Mouse (Mus musculus): ENCODE data around the gene A630076J17Rik. TPM values are rescaled to one million over a fixed set of nuclear protein-coding genes. Genes with fewer than 3 reads are reported as not detected.

Gene A630076J17Rik
- polyA plus RNA-seq, 1 experiment from 2014 or later, result not detected

DNA sequence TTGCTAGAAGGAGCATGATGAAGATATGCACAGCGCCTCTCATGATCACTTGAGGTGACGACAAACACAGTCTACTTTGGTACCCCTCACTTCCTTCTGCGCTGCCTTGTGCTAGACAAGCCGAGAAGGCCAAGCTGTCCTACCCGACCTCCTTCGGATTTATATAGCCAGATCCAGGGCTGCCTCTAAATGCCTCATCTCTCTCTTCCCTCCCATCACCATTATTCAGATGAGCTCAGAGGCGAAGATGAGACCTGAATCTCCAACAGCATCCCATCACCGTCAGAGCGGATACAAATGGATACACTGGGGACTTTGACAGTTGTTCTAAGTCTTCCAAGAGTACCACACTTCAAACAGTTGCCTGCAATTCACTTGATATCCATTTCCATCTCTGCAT, 9.2 kb downstream of the A630076J17Rik start, which contains the start of gene Prok1:
TSS of gene Prok1 (minus strand) at position 101 of the 400 bp plus-strand sequence.
- Histone ChIP-seq H3K36me3 (ENCODE audit: control insufficient read depth, insufficient read depth) (no peaks in the 10 kb centered on the region), H3K4me2 (ENCODE audit: low read length) (no peak within 1 kb of the TSS), H3K27ac (ENCODE audit: low read length) (no peak within 1 kb of the TSS), H3K9ac (replicated peaks; ENCODE audit: low read depth, low read length) (no peak within 1 kb of the TSS), H3K4me3 (replicated peaks; ENCODE audit: low read length) (no peak within 1 kb of the TSS), H3K9me3 (ENCODE audit: control insufficient read depth, low read length) (no peaks in the 10 kb centered on the region), H3K27me3 (replicated peaks; ENCODE audit: control insufficient read depth, insufficient read depth, low read length) (no peaks in the 10 kb centered on the region), H3K4me1 (replicated peaks; ENCODE audit: control insufficient read depth, insufficient read depth, low read length) (peaks cover 7% of the 10 kb centered on the region)
- 92% methylated on average over 9 of the region's 9 CpGs for WGBS
- ATAC-seq, result no peak

- H3K4me1 ChIP-seq (replicated peaks; ENCODE audit: control insufficient read depth, insufficient read depth, low read length), result peaks cover 7% of the 10 kb centered on the region
- no peaks in the 10 kb centered on the region for H3K9me3 ChIP-seq (ENCODE audit: control insufficient read depth, low read length)
- 12% methylated on average over 14 of the region's 14 CpGs for WGBS
- no peak overlapping the region for H3K27ac ChIP-seq (ENCODE audit: low read length)
- no peak overlapping the region for H3K4me3 ChIP-seq (replicated peaks; ENCODE audit: low read length)
- peak overlapping the region; percentile 26 for H3K4me2 ChIP-seq (ENCODE audit: low read length)
- peak; percentile 63 for ATAC-seq
- H3K36me3 ChIP-seq (ENCODE audit: control insufficient read depth, insufficient read depth), result no peaks in the 10 kb centered on the region
- H3K9ac ChIP-seq (replicated peaks; ENCODE audit: low read depth, low read length), result 0 out of 2 replicates have a peak overlapping the region, but pooled peaks have one; percentile 7
- H3K27me3 ChIP-seq (replicated peaks; ENCODE audit: control insufficient read depth, insufficient read depth, low read length), result no peaks in the 10 kb centered on the region
Observed at GRCm38 (mm10) chr3:107241389-107242094, 11.1 kb downstream of the A630076J17Rik start.

DNA sequence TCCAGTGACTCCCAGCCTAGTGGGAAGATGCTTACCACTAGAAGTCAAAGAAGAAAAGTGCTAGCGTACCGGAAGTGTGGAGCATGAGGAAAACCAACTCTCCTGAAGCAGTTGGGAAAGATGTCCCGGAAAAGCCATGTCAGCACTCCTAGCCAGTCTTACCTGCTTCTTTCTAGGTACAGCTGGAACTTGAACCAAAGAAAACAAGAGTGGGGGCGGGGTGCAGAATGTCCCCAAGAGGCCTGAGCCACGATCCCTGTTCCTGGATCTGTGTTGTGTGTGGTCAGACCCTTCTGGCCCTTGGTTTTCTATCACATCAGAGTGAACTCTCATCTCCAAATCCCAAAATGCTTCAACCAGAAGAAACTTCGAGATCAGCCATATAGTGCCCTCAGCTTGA, 16.5 kb downstream of the A630076J17Rik start:
- no peak overlapping the region for H3K4me2 ChIP-seq (ENCODE audit: low read length)
- WGBS, result 77% methylated on average over 6 of the region's 6 CpGs
- H3K27me3 ChIP-seq (replicated peaks; ENCODE audit: control insufficient read depth, insufficient read depth, low read length), result no peaks in the 10 kb centered on the region
- no peaks in the 10 kb centered on the region for H3K36me3 ChIP-seq (ENCODE audit: control insufficient read depth, insufficient read depth)
- H3K9ac ChIP-seq (replicated peaks; ENCODE audit: low read depth, low read length), result no peak overlapping the region
- H3K4me1 ChIP-seq (replicated peaks; ENCODE audit: control insufficient read depth, insufficient read depth, low read length), result peaks cover under 1% of the 10 kb centered on the region
- H3K27ac ChIP-seq (ENCODE audit: low read length), result no peak overlapping the region
- H3K9me3 ChIP-seq (ENCODE audit: control insufficient read depth, low read length), result no peaks in the 10 kb centered on the region
- no peak for ATAC-seq
- no peak overlapping the region for H3K4me3 ChIP-seq (replicated peaks; ENCODE audit: low read length)

GRCm38 (mm10) chr3:107249042-107249441, 18.6 kb downstream of the A630076J17Rik start:
- Histone ChIP-seq H3K4me3 (replicated peaks; ENCODE audit: low read length) (no peak overlapping the region), H3K27me3 (replicated peaks; ENCODE audit: control insufficient read depth, insufficient read depth, low read length) (no peaks in the 10 kb centered on the region), H3K9me3 (ENCODE audit: control insufficient read depth, low read length) (no peaks in the 10 kb centered on the region), H3K4me1 (replicated peaks; ENCODE audit: control insufficient read depth, insufficient read depth, low read length) (no peaks in the 10 kb centered on the region), H3K4me2 (ENCODE audit: low read length) (no peak overlapping the region), H3K9ac (replicated peaks; ENCODE audit: low read depth, low read length) (no peak overlapping the region), H3K27ac (ENCODE audit: low read length) (no peak overlapping the region), H3K36me3 (ENCODE audit: control insufficient read depth, insufficient read depth) (no peaks in the 10 kb centered on the region)
- ATAC-seq, result no peak
- 67% methylated on average over 3 of the region's 3 CpGs for WGBS

- Histone ChIP-seq H3K9me3 (ENCODE audit: control insufficient read depth, low read length) (no peaks in the 10 kb centered on the region), H3K27ac (ENCODE audit: low read length) (no peak overlapping the region), H3K27me3 (replicated peaks; ENCODE audit: control insufficient read depth, insufficient read depth, low read length) (no peaks in the 10 kb centered on the region), H3K36me3 (ENCODE audit: control insufficient read depth, insufficient read depth) (no peaks in the 10 kb centered on the region), H3K9ac (replicated peaks; ENCODE audit: low read depth, low read length) (no peak overlapping the region), H3K4me3 (replicated peaks; ENCODE audit: low read length) (no peak overlapping the region), H3K4me2 (ENCODE audit: low read length) (no peak overlapping the region), H3K4me1 (replicated peaks; ENCODE audit: control insufficient read depth, insufficient read depth, low read length) (no peaks in the 10 kb centered on the region)
- 79% methylated on average over 2 of the region's 2 CpGs for WGBS
- no peak for ATAC-seq
Observed at GRCm38 (mm10) chr3:107250320-107250719, 19.9 kb downstream of the A630076J17Rik start.

DNA sequence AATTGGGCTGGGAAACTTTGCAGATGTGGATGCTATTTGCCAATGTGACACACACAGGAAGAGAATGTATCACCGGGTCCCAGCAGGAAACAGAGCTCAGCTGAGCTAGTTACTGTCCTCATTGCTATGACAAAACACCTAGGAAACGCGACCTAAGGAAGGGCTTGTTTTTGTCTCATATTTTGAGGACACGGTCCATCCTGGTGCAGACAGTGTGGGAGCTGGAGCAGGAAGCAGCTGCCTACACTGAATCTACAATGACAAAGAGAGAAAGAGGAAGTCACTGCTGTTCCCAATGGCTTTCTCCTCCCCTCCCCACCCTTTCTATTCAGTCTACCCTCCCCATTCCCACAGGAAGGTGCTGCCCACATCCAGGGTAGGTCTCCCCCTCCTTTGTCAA, 21.6 kb downstream of the A630076J17Rik start:
- no peaks in the 10 kb centered on the region for H3K36me3 ChIP-seq (ENCODE audit: control insufficient read depth, insufficient read depth)
- no peak for ATAC-seq
- no peaks in the 10 kb centered on the region for H3K4me1 ChIP-seq (replicated peaks; ENCODE audit: control insufficient read depth, insufficient read depth, low read length)
- no peak overlapping the region for H3K9ac ChIP-seq (replicated peaks; ENCODE audit: low read depth, low read length)
- H3K9me3 ChIP-seq (ENCODE audit: control insufficient read depth, low read length), result no peaks in the 10 kb centered on the region
- WGBS, result 77% methylated on average over 4 of the region's 4 CpGs
- H3K4me3 ChIP-seq (replicated peaks; ENCODE audit: low read length), result no peak overlapping the region
- H3K27ac ChIP-seq (ENCODE audit: low read length), result no peak overlapping the region
- H3K4me2 ChIP-seq (ENCODE audit: low read length), result no peak overlapping the region
- H3K27me3 ChIP-seq (replicated peaks; ENCODE audit: control insufficient read depth, insufficient read depth, low read length), result no peaks in the 10 kb centered on the region

DNA sequence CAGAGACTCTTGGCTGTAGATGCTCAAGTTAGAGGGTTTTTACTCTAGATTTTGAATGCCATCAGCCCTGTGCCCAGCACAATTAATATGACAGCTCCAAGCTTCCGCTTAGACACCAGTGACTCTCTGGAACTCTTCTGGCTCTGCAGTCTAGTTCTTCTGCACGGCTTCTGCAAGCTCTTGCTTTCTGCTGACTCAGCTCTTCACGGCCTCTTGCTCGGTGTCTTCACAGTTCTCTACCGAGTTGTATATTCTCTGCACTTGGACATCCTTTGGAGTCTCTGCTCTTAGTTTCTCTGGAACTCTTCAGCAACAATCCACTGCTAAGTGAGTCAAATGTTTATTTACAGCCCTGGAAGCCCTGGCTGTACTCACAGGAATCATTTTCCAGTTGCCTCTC, 23.5 kb downstream of the A630076J17Rik start:
- Histone ChIP-seq H3K27me3 (replicated peaks; ENCODE audit: control insufficient read depth, insufficient read depth, low read length) (no peaks in the 10 kb centered on the region), H3K4me3 (replicated peaks; ENCODE audit: low read length) (no peak overlapping the region), H3K9ac (replicated peaks; ENCODE audit: low read depth, low read length) (no peak overlapping the region), H3K4me1 (replicated peaks; ENCODE audit: control insufficient read depth, insufficient read depth, low read length) (peaks cover 4% of the 10 kb centered on the region), H3K9me3 (ENCODE audit: control insufficient read depth, low read length) (no peaks in the 10 kb centered on the region), H3K36me3 (ENCODE audit: control insufficient read depth, insufficient read depth) (no peaks in the 10 kb centered on the region), H3K4me2 (ENCODE audit: low read length) (no peak overlapping the region), H3K27ac (ENCODE audit: low read length) (no peak overlapping the region)
- no peak for ATAC-seq
- WGBS, result 87% methylated on average over 5 of the region's 5 CpGs

DNA sequence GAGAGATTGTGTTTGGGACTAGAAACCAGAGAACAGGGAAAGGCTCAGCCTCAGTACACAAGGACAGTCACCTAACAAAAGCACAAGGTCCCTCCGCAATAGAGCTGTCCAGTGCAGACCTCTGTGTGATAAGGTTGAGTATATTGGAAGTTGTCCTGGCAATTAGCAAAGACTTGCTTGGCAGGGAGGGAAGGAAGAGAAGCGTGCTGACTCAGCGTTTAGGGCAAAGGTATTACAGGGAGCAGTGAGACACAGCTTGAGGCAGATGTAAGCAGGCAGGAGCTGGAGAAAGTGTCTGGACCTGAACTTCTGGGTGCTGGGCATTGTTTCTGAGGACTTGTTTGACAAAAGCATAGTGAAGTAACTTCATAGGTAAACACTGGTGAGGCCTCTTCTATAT, 25.6 kb downstream of the A630076J17Rik start:
- Histone ChIP-seq H3K9me3 (ENCODE audit: control insufficient read depth, low read length) (no peaks in the 10 kb centered on the region), H3K9ac (replicated peaks; ENCODE audit: low read depth, low read length) (no peak overlapping the region), H3K4me2 (ENCODE audit: low read length) (no peak overlapping the region), H3K27ac (ENCODE audit: low read length) (no peak overlapping the region), H3K36me3 (ENCODE audit: control insufficient read depth, insufficient read depth) (no peaks in the 10 kb centered on the region), H3K27me3 (replicated peaks; ENCODE audit: control insufficient read depth, insufficient read depth, low read length) (no peaks in the 10 kb centered on the region), H3K4me1 (replicated peaks; ENCODE audit: control insufficient read depth, insufficient read depth, low read length) (peaks cover 9% of the 10 kb centered on the region), H3K4me3 (replicated peaks; ENCODE audit: low read length) (no peak overlapping the region)
- no peak for ATAC-seq
- 81% methylated on average over 3 of the region's 3 CpGs for WGBS

- no peak overlapping the region for H3K4me2 ChIP-seq (ENCODE audit: low read length)
- no peak overlapping the region for H3K27ac ChIP-seq (ENCODE audit: low read length)
- no peak overlapping the region for H3K4me3 ChIP-seq (replicated peaks; ENCODE audit: low read length)
- H3K4me1 ChIP-seq (replicated peaks; ENCODE audit: control insufficient read depth, insufficient read depth, low read length), result peaks cover 17% of the 10 kb centered on the region
- H3K36me3 ChIP-seq (ENCODE audit: control insufficient read depth, insufficient read depth), result no peaks in the 10 kb centered on the region
- WGBS, result 67% methylated on average over 7 of the region's 7 CpGs
- no peaks in the 10 kb centered on the region for H3K9me3 ChIP-seq (ENCODE audit: control insufficient read depth, low read length)
- H3K27me3 ChIP-seq (replicated peaks; ENCODE audit: control insufficient read depth, insufficient read depth, low read length), result no peaks in the 10 kb centered on the region
- no peak overlapping the region for H3K9ac ChIP-seq (replicated peaks; ENCODE audit: low read depth, low read length)
- ATAC-seq, result no peak
Observed at GRCm38 (mm10) chr3:107256724-107257123, 26.3 kb downstream of the A630076J17Rik start.
